Mouse (Mus musculus): ENCODE measurements at regions not wholly inside any gene's neighbourhood (a gene's known extent, or its start where the extent isn't known, plus 50 kb on each side); places are given as distances from the start of the nearest gene placed in this dataset.

DNA sequence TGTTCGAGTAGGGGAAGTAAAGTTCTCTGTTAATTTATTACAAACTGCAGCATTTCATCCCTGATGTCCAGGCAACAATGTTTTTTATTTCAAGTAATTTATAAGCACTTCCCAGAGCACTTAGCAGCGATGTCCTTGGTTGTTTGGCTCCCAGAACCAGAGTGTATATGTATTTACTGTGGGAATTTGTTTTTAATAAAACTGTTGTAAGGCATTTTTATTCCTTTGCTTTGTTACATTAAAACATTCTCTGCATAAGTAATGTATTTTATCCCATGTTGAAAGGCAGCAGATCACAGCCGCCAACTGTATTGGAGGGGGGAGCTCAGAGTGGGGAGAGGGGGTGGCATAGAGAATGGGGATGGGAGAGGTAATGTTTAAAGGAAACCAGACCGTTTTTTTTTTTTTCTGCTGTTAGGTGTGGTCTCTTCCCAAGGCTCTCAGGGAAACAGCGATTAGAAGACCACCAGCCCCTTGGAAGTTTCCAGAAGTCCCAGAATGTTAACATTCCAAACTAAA lies 266.8 kb upstream of the Sall1 start:
- no peak for DNase-seq

DNA sequence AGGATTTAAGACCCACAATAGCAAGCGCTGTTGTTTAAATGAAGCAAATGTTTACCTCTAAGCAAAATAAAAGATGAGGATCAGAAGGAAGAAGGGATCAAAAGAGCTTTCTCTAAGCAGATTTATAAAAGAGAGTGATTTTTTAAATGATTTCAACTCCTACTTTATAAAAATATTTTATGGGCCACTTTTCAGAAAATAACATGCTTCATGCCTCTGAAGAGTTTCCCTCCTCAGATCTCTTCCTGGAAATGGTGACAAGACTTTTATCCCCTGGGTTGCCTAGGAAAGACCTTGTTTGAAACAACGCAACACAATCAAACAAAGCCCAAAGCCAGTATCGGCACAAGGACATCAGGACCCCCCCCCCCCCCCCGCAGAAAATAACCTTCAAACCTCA lies 265.6 kb upstream of the Sall1 start:
- no peak for DNase-seq

DNA sequence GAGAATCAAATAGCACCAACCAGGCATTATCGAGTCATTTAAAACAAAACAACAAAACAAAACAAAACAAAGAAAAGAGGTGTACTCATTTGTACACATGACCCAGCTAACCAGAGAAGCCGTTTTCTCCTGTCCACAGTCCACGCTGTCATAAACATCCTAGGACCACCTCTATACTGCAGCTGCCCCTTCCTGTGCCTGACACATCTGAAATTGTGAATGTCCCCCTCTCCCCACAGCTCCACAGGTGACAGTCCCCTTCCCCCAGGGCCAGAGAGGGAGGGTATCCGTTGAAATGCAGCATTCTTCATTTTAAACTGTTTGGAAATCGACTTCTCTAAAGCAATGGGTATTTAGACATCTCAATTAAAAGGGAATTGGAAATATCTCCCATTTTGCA lies 265.0 kb upstream of the Sall1 start:
- DNase-seq, result no peak

DNA sequence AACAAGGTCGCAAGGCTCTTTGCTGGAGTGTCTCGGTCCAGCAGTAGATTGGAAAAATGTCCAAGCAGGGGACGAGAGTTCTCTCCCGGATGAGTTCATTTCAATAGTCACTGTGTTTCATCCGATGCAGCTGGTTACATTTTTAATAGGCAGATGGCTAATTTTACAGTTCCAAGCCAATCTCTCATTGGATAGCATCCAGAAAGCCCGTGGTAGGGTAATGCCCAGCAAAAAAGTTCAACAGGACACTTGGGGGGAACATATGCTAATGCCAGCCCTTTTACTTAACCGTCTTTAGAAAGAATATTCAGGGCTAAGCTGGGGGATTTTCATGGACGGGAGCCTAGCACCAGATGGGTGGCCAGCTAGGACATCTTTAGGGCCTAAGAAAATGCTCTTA lies 264.6 kb upstream of the Sall1 start:
- no peak for DNase-seq

DNA sequence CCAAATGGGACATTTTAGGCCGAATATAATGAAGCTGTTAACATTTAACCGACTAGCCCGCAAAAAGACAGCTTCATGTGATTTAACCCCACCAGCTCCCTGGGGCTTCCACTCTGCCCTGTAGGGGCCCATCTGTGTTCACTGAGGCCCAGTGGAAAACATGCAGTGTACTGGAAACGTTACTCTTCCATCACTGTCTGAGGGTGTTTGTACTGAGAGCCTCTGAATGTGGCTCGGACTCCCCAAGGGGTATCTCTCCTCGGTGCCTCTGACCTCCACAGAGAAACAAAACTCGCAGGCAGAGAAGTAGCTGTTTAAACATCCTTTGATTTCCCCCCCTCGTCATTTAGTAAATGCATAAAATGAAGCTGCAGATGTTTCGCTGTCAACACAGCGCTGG lies 263.6 kb upstream of the Sall1 start:
- DNase-seq, result no peak

DNA sequence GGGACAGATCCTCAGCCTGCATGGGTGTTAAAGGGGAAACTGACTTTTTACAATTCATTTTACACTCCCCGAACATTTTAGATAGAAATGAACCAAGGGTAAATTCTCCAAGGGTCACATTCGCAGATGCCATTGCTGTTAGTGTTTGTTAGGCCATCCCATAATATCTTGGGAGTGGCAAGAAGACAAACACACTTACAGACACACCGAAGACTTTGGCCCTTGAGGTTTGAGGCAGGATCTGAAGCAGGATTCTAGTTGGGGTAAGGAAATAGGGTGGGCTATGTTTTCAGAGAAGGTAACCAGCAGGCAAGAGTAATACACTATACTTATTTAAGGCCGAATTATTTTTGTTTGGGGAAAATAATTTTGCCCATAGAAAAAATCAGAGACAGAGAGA lies 263.1 kb upstream of the Sall1 start:
- no peak for DNase-seq

DNA sequence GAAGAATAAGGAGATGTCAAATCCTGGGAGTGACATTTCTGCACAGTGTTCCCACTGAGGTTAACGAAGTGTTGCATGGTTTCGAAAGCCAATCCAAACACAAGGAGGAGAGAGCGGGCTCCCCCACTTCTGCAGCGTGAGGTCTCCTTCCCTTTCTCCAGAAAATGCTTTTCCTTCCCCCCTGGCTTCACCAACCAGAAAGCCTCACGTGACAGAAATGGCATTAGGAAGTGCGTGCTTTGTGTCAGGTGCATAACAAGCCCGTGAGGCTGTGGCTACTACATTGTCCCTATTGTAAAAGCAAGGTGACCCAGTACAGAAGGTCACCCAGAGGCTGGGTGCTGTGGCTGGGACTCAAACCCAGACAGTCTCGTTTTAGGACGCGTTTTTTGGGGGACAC lies 260.2 kb upstream of the Sall1 start:
- DNase-seq, result no peak

DNA sequence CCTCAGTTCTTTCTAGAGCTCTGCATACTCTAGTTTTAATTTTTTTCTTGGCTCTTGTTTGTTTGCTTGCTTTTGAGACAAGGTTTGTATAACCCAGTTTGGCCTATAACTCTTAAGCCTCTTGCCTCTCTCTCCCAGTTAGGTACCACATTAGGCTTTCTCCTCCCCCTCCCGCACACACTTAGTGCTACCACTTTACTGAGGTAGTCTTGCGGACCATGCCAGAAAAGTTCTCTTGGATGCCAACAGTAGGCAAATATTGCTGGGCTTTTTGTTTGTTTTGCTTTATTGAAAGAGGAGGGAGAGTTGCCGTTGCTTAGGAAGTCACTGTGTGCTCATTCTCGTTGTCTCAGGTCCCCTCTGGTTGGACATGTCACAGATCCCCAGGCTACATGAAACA lies 259.4 kb upstream of the Sall1 start:
- DNase-seq, result no peak

DNA sequence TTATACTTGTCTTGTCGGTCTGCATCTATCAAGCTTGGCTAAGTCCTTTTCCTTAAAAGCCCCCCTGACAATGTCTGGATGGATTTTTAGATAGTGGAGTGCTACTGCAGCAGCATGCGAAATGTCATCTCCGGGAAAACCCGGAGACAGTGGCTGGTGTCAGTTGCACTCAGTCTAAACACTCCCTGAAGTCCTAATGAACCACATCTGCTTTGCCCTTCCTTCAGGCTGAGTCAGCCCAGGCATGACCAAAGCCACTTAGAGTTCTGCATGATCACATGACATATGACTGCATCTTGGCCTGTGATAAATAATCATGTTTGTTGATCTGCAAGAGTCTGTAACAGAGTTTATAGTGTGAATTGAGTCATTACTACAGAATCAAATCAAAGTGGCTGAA lies 255.7 kb upstream of the Sall1 start:
- DNase-seq, result no peak

DNA sequence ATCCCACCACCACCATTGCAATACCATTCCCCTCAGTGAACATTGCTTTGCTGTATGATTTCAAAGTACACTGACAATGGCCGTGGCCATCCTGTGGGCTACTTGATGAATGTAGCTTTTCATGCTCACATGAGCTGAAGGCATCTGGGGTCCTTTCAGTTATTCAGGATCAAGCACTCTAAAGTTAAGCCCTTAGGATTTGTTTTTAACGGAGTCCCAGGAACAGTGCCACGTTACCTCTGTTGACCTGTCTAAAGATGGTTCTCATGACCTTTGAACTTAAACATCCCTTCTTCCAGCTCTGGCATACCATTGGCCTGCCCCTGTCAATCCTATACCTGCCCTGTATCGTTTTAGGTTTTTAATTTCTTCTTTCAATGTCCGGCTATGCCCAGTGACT lies 251.7 kb upstream of the Sall1 start:
- no peak for DNase-seq

DNA sequence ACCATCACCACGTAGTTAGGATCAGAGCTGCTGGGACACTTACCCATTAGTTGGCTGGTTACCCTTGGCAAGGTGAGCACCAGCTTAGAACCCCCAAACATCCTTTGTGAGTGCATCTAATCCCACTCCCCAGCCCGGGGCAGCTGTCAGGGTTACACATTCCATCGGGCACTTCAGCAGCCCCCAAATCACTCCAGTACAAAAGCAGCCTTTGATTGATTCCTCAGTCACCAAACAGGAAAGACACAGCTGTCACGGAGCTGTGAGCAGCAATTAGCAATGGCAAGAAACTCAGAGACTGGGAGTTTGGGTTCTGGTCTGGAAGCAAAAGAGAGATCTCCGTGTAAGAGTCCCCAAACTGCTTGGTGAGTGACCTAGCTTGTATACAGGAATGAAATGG lies 245.1 kb upstream of the Sall1 start:
- no peak for DNase-seq

DNA sequence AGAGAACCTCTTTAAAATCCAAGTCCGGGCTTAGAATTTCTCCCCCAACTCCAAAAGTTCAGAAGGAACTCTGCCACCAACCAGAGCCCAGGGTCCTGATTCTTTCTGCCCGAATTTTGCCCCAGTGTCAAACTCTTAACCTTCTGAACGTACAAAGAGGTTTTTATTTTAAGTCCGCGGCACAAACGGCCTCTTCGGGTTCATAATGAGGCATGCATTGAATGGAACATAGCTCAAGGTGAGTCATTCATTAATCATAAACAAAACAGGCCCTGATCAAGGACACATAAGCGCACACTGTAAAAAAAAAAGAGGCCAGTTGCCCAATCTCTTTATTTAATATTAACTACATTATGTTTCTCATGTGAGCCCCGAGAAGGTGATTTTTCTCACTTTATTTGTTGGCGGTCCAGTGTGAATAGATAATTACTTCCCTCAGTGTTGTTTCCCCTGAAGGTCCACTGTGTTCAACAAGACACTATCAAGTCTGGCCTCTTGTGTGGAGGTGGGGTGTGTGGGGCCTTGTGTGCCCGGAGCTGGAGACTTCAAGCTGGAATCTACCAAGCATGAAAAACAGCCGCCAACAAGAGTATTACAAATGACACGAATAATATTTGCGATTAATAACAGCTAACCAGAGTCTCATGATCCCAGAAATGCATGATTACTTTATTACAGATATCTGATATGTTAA lies 241.1 kb upstream of the Sall1 start:
- DNase-seq, result no peak

DNA sequence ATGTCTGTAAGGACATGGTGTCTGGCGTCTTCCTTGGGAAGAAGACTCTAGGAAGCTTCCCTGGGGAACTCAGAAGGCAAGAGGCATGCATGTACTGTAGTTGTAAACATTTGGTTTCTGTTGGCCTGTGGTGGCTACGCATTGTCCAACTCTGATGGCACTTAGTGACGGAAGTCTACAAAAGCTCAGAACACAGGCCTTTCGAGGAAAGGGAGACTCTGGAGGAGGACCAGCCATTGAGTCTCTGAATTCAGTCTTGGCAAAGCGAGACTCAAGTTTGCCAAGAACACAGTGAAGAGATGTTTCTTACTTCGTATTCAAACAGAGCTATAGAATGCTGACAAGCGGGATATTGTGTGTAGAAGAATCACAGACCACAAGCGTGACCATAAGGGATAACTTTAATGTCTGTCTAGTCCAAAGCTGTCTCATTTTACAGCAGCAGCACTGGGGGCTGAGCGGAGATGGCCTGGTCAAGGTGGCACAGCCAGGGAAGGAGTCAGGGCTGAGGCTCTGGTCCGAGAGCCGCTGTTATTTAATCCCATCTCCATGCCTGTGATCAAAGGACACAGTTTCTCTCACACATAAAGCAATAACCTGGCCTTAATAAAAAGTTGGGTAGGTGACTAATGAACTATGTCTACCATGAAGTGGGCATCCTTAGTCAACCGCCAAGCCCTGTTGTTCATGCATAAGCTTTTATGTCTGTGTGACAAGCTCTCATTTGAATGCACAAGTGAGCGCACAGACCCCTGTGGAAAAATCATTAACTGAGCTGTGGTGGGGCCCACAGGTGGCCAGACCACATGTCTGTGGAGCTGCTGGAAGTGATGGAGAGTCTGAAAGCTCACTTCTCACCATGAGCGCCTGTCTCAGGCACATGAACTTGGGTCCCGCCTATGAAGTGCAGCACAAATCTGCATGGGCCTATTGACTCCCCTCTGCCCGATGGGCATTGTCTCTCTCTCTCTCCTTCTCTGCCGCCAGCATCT lies 239.4 kb upstream of the Sall1 start:
- DNase-seq, result no peak

DNA sequence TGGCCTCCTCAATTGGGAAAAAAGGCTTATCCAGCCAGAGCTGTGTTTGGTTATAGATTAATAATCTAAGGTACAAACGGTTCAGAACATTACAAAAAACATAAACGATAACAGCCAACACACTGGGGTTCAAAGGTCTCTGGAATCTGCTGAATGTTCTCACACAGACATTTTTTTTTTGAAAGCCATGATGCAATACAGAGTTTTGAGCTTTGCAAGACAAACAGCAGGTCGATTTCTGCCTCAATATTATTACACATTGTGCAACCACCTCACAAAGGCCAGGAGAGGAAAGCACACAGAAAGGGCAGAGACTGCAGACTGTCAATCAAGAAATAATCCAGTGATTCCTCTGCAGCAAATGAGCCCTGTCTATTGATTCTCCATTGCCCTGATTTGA lies 235.9 kb upstream of the Sall1 start:
- DNase-seq, result no peak

DNA sequence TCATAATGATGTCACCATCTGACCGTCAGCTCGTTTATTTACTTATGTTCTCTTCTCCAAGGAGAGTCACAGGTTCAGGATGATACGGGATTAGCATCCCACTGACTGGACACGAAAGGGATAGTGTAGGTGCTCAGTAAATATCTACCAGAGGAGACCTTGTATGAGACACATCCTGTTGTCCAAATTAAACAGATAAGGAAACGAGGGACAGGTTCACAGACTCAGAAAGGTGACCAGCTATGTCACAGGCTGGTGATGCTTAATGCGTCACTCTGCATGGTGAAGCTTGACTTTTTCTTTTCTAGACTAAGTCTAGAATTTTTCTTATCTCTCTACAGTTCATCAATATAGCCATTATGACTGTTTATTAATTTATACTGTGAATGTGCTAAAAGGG lies 235.2 kb upstream of the Sall1 start:
- DNase-seq, result no peak

DNA sequence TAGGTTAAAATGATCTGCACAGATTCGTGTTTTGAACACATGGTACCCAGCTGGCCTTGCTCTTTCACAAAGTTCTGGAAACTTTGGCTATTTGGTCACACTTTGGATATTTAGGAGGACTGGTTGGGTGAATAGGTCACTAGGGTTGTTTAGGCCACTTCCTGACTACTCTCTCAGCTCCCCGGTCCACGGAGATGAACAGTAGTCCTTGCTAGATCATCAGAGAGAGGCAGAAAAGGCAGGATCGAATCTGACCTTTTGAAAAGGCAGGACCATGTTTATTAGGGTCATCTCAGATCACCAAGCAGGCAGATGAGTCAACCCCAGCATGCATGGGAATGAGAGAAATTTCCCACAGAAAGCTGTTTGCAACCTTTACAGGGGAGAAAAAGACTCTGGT lies 229.3 kb upstream of the Sall1 start:
- no peak for DNase-seq

DNA sequence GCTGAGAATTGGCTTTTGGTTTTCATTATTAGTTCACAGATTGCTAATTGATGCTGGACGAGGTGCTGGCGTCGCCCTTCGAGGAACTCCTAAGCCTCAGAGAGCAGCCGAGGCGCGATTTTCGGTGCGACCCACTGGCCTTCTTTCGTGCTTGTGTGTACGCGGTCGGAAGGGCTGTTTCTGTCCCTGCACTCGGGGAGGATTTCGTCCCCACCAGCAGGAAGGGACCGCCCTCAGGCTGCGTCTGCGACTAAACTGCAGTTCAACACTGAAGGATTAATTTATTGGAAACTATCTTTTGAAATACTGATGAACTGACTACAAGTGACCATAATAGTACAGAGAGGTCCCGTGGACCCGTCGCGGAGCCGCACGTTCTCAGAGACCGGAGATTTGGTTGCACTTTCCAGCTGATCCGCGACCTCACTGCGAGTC lies 228.4 kb upstream of the Sall1 start:
- DNase-seq, result peak; percentile 26

DNA sequence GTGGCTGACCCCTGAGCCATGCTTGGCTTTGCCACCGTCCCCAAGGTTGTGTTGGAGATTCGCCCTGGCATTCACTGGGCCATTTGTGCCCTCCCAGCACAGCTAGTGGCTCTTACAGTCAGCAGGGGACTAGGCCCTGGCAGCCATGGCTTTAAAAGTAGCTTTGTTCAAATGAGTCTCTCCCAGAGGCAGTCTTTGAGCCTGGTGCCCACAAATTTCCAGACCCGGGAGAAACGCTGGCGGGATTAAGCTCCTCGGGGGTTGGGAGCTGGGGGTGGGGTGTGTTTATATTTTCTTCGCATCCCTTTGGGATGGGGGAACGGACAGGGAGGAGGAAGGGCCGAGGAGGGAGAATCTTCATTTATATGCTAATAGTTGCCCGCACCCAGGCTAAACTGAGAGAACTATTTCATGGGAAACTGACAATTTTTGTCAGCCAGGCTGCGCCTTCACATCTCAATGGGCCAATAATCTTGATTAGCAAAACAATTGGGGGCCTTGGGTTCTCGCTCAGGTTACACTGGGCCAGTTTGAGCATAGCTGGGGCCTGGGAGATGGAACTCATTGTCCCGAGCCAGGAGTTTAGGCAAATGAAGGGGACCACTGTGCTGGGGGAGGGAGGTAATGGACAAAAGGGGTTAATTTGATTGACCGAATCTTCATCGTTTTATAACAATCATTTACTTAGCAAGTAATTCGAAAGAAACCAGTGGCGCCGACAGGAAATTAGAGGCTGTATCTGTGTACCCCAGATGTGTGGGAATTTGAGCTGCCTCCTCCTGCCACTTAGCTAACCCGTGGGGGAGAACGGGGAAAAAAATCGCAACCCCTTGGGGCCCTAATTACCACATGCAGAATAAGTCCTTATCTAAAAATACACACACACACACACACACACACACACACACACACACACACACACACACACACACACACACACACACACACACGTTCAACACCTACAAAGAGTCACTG lies 227.7 kb upstream of the Sall1 start:
- no peak for DNase-seq

DNA sequence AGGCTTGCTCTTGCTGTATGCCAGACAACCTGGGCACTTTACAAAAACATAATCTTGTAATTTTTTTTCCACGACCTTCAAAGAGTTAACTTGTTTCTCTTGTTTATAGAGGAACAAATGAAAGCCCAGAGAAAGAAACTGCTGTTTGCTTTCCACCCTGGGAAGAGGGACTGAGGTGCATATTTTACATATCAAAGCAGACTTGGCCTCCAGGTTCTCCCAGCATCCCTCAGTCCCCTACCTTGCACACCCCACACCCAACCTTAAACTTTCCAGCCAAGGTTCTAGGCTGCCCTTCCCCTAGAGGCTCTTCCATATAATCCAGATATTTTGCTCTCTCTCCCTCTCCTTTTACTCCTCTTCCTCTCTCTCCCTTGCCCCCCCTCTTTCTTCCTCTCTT lies 226.0 kb upstream of the Sall1 start:
- no peak for DNase-seq

DNA sequence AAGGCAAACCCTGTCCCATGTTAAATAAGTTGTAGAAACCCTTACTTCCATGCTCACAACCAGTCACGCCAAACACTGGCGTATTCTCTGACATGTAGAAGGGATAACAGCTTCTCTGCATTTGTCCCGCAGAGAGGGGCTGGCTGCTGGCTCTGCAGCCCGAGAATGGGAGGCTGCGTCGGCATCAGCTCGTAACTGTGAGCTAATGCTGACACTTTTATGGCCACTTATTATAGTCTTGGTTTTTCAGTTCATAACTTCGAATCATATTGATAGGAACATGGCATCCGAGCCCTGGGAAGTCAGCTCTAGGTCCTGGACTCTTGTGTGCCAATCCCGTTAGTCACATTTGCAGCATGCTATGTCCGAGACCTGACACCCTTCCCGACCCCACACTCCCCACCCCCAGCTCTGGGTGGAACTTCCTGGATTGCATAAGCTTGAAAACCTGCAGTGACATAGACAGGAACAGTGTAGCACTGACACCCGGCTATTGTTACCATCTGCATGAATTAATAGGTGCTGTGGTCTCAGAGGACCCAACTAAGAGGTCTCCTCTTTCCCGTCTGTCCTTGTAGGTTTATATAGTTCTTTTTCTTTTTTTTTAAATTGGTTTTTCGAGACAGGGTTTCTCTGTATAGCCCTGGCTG lies 217.3 kb upstream of the Sall1 start:
- DNase-seq, result peak; percentile 21

DNA sequence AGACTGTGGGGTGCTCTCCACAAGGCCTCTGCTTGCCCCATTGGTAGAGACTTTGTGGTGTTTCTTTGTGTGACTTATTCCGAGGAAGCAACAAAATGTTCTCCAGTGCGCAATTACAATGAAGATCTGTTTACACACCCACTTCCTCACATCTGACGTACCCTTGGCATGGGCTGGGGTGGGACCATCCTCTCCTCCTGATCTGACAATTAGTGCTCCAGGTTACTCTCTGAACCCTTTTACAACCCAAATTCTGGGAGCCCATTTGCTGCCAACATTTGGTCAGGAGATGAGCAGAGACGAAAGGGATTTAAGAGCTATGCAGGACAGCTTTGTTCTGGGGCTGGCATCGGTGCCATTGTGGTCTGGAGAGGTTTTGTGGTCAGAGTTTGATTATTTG lies 215.9 kb upstream of the Sall1 start:
- DNase-seq, result peak; percentile 39

DNA sequence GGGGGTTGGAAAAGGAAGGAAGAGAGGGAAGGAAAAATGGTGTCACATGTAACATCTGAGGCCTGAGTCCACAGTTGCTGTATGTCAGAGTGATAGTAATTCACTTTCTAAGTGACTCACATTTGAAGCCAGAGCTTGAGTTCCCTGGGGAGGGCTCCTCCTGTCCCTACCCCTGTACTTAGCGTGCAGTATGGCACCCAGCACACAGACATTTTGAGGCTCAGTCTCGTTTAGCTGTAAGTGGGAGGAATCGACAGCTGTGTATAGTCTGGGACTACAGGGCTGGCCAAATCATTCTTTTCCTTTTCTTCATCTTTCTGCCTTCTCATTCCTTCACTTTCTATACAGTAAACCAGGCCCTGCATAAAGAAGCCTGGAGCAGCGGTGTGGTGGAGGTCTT lies 202.4 kb upstream of the Sall1 start:
- DNase-seq, result no peak

Measured in lung, postnatal 10 days (tissue).